Mouse (Mus musculus) spleen, postnatal 10 days (tissue): Measurements from ENCODE around the gene Hist1h2ad.
"Not testable (repeated sequence)": the region's sequence is repeated elsewhere in the genome, so short reads cannot be mapped to it uniquely, and the experiment has no call there.

ENCODE experiments used
- DNase-seq, 2 experiments: peaks; one replicate each; pipeline ENCODE4 v3.0.0; 2021 to 2022; ENCODE audit warnings: low spot score in 2 of 2

Hist1h2ad gene

GRCm38 (mm10) chr13:23541497-23541896 is 32.7 kb upstream of the Hist1h2ad start:
- no peak for DNase-seq

GRCm38 (mm10) chr13:23542225-23542980 is 31.8 kb upstream of the Hist1h2ad start:
- peak in 1 of 2 experiments; percentile 54 for DNase-seq

- DNase-seq, result peak; percentile 78 to 87
These were observed 31.1 kb upstream of the Hist1h2ad start, which contains the start of gene Hist1h2bh for GRCm38 (mm10) chr13:23542999-23543607. Gene Hist1h2bh, minus strand, starts transcription at chr13:23543392.

- peak; percentile 81 to 87 for DNase-seq
These were observed 30.0 kb upstream of the Hist1h2ad start, which contains the start of gene Hist1h3f for GRCm38 (mm10) chr13:23543965-23544786. Gene Hist1h3f, plus strand, starts transcription at chr13:23544052.

GRCm38 (mm10) chr13:23544787-23545120 is 29.4 kb upstream of the Hist1h2ad start:
- DNase-seq, result peak in 1 of 2 experiments; percentile 63

GRCm38 (mm10) chr13:23546694-23547093 is 27.5 kb upstream of the Hist1h2ad start:
- peak in 1 of 2 experiments; percentile 17 for DNase-seq

GRCm38 (mm10) chr13:23550761-23551145 is 23.4 kb upstream of the Hist1h2ad start:
- DNase-seq, result peak; percentile 23 to 36

- DNase-seq, result peak; percentile 92 to 97
These were observed 22.9 kb upstream of the Hist1h2ad start, which contains the start of gene Hist1h4f for GRCm38 (mm10) chr13:23551146-23551834. Gene Hist1h4f, minus strand, starts transcription at chr13:23551648.

- peak; percentile 36 to 53 for DNase-seq
These were observed 22.0 kb upstream of the Hist1h2ad start for GRCm38 (mm10) chr13:23551931-23552914.

GRCm38 (mm10) chr13:23552962-23553361 is 21.2 kb upstream of the Hist1h2ad start, which contains the start of gene Hist1h1d:
Gene Hist1h1d, plus strand, starts transcription at chr13:23553262.
- DNase-seq, result no peak

GRCm38 (mm10) chr13:23554393-23554792 is 19.8 kb upstream of the Hist1h2ad start:
- no peak for DNase-seq

GRCm38 (mm10) chr13:23554925-23555838 is 19.0 kb upstream of the Hist1h2ad start:
- peak; percentile 93 to 96 for DNase-seq

GRCm38 (mm10) chr13:23555839-23556416 is 18.3 kb upstream of the Hist1h2ad start:
- DNase-seq, result peak; percentile 77 to 78

GRCm38 (mm10) chr13:23556906-23557305 is 17.3 kb upstream of the Hist1h2ad start:
- DNase-seq, result no peak

- DNase-seq, result not testable (repeated sequence)
These were observed 13.5 kb upstream of the Hist1h2ad start for GRCm38 (mm10) chr13:23560699-23561098.

- not testable (repeated sequence) for DNase-seq
These were observed 12.7 kb upstream of the Hist1h2ad start for GRCm38 (mm10) chr13:23561531-23561882.

GRCm38 (mm10) chr13:23561883-23562659 is 12.1 kb upstream of the Hist1h2ad start, which contains the start of gene Hist1h3e:
Gene Hist1h3e, minus strand, starts transcription at chr13:23562369.
- DNase-seq, result peak; percentile 95 to 98
